In genomic region chr4:134594731-134595439, GRCm38 (mm10) we compare ENCODE assay signal across 12 mouse cellular contexts. TPM values are rescaled to one million over a fixed set of nuclear protein-coding genes. Genes with fewer than 3 reads are reported as not detected.
DNase-seq lines count a peak whose midpoint lies in the region; ATAC-seq and TF ChIP-seq lines count a peak whose summit lies in the region.
"Had no signal": no experiment of that assay in that cellular context is flagged by ENCODE, and none has a peak within 500 bp of the region (broad histone marks: within the 10 kb centered on the region; RNA-seq: fewer than 3 reads in every experiment).

No protein-coding gene starts in this region.

- TF ChIP-seq EP300 in CH12.LX (IDR thresholded peaks at IDR 0.05; ENCODE audit: low read length) = no peak

- no peak overlapping the region for H3K9ac ChIP-seq in liver, embryonic 16.5 days (ENCODE audit: low read depth, low read length)
- H3K9ac ChIP-seq in CH12.LX (ENCODE audit: insufficient read depth, low read depth) = no peak overlapping the region
- H3K9ac ChIP-seq in intestine, embryonic 16.5 days (ENCODE audit: low read depth, low read length) = no peak overlapping the region
- H3K9ac ChIP-seq: embryonic facial prominence, embryonic 13.5 days had no signal

- no peak for TF ChIP-seq CTCF in CH12.LX (conservative IDR thresholded peaks at IDR 0.05 in 1 of 2, IDR thresholded peaks at IDR 0.05 in 1 of 2; ENCODE audit: low read depth in 2 of 2, low read length in 2 of 2)

- no peak overlapping the region for H3K4me3 ChIP-seq in liver, embryonic 16.5 days (ENCODE audit: low read depth, low read length)
- H3K4me3 ChIP-seq in CH12.LX (replicated peaks in 1 of 3; ENCODE audit: low read depth in 2 of 3, low read length in 2 of 3, poor library complexity in 1 of 3) = no peak overlapping the region
- H3K4me3 ChIP-seq in intestine, embryonic 16.5 days (ENCODE audit: low read length) = no peak overlapping the region
- H3K4me3 ChIP-seq: embryonic facial prominence, embryonic 13.5 days had no signal

- no peaks in the 10 kb centered on the region for H3K27me3 ChIP-seq in liver, embryonic 16.5 days (ENCODE audit: control insufficient read depth, insufficient read depth, low read depth, low read length)
- no peaks in the 10 kb centered on the region for H3K27me3 ChIP-seq in CH12.LX (replicated peaks)
- no peaks in the 10 kb centered on the region for H3K27me3 ChIP-seq in intestine, embryonic 16.5 days (replicated peaks; ENCODE audit: control insufficient read depth, insufficient read depth, low read length)
- H3K27me3 ChIP-seq: embryonic facial prominence, embryonic 13.5 days had no signal

- no peak for TF ChIP-seq POLR2A in CH12.LX (IDR thresholded peaks at IDR 0.05; ENCODE audit: low read depth, low read length)

- dilution Hi-C loops in CH12.LX (cut with MboI; ENCODE audit: extremely low pct_ligation_motif_present, extremely low pct_unique_long_range_greater_than_20kb, low sequenced_read_pairs) = no loop called here

- no peaks in the 10 kb centered on the region; the same call in 1 of the 2 replicates for H3K4me1 ChIP-seq in liver, embryonic 16.5 days (ENCODE audit: control insufficient read depth, low read depth, low read length)
- H3K4me1 ChIP-seq in CH12.LX (ENCODE audit: control insufficient read depth in 1 of 2, insufficient read depth in 2 of 2) = peaks cover 0 to 35% of the 10 kb centered on the region in 2 experiments; a peak in 2 of 4 replicates
- H3K4me1 ChIP-seq in intestine, embryonic 16.5 days (ENCODE audit: control insufficient read depth, insufficient read depth, low read length) = peaks cover 6% of the 10 kb centered on the region

- in situ Hi-C loops in CH12.LX (cut with MboI; ENCODE audit: low pct_ligation_motif_present, low pct_unique_long_range_greater_than_20kb, low sequenced_read_pairs) = no loop called here

- no peak for ATAC-seq in liver, embryonic 16.5 days (ENCODE audit: low read depth)
- ATAC-seq in neutrophil, adult 5-6 weeks (ENCODE audit: extremely low read depth, insufficient number of reproducible peaks, low FRiP score, poor library complexity, severe bottlenecking) = peak; percentile 84
- no peak for ATAC-seq in intestine, embryonic 16.5 days
- ATAC-seq: inflammation-experienced regulatory T-cells, adult 6 months had no signal

- no peaks in the 10 kb centered on the region for H3K36me3 ChIP-seq in liver, embryonic 16.5 days (ENCODE audit: control insufficient read depth, insufficient read depth)
- H3K36me3 ChIP-seq in CH12.LX (replicated peaks in 1 of 2; ENCODE audit: control insufficient read depth in 1 of 2, insufficient read depth in 1 of 2, low read length in 1 of 2) = no peaks in the 10 kb centered on the region
- H3K36me3 ChIP-seq in intestine, embryonic 16.5 days (ENCODE audit: control insufficient read depth, insufficient read depth, low read length) = no peaks in the 10 kb centered on the region
- H3K36me3 ChIP-seq: embryonic facial prominence, embryonic 13.5 days had no signal

- TF ChIP-seq RAD21 in CH12.LX (IDR thresholded peaks at IDR 0.05; ENCODE audit: low read depth, low read length) = no peak

- DNase-seq in liver = no peak
- no peak for DNase-seq in CH12.LX (ENCODE audit: extremely low read depth)
- peak; percentile 50 for DNase-seq in lung, postnatal 36 days
- DNase-seq in thymus, postnatal 25 days = no peak
- DNase-seq: cerebellum, adult 11 months; gastrocnemius, postnatal 25 days had no signal

- H3K9me3 ChIP-seq in liver, embryonic 16.5 days (replicated peaks; ENCODE audit: control insufficient read depth, low read length) = no peaks in the 10 kb centered on the region
- peaks cover 6% of the 10 kb centered on the region for H3K9me3 ChIP-seq in CH12.LX (replicated peaks; ENCODE audit: low read length)
- no peaks in the 10 kb centered on the region for H3K9me3 ChIP-seq in intestine, embryonic 16.5 days (ENCODE audit: control insufficient read depth, low read length)
- H3K9me3 ChIP-seq: embryonic facial prominence, embryonic 13.5 days had no signal

- whole genome bisulfite sequencing in liver, embryonic 16.5 days (ENCODE audit: insufficient replicate concordance) = 61% methylated on average over 10 of the region's 10 CpGs
- WGBS in intestine, embryonic 16.5 days = 89% methylated on average over 10 of the region's 10 CpGs

- no peak overlapping the region for H3K4me2 ChIP-seq in liver, embryonic 16.5 days (ENCODE audit: low read depth, low read length)
- no peak overlapping the region for H3K4me2 ChIP-seq in CH12.LX (ENCODE audit: insufficient read depth, low read depth, poor library complexity, severe bottlenecking)
- H3K4me2 ChIP-seq in intestine, embryonic 16.5 days (ENCODE audit: low read depth, low read length) = no peak overlapping the region
- H3K4me2 ChIP-seq: embryonic facial prominence, embryonic 13.5 days; heart, embryonic 11.5 days had no signal

- 0 out of 2 replicates have a peak overlapping the region, but pooled peaks have one; percentile 61 for H3K27ac ChIP-seq in liver, embryonic 16.5 days (ENCODE audit: low read length)
- no peak overlapping the region for H3K27ac ChIP-seq in CH12.LX (ENCODE audit: insufficient read depth, low read depth)
- H3K27ac ChIP-seq in intestine, embryonic 16.5 days (ENCODE audit: low read length) = no peak overlapping the region
- H3K27ac ChIP-seq: embryonic facial prominence, embryonic 13.5 days had no signal

- H3K79me2 ChIP-seq in CH12.LX (replicated peaks; ENCODE audit: control insufficient read depth, extremely low read depth, insufficient read depth, poor library complexity, severe bottlenecking) = no peaks in the 10 kb centered on the region

TF ChIP-seq in CH12.LX, 34 proteins besides CTCF, POLR2A, EP300 and RAD21:
- TF ChIP-seq RCOR1 (conservative IDR thresholded peaks at IDR 0.05; ENCODE audit: low read depth, low read length) (no peak), ELF1 (IDR thresholded peaks at IDR 0.05; ENCODE audit: low read depth, low read length) (0 out of 2 replicates have a peak, but pooled peaks have one; percentile 28), PAX5 (IDR thresholded peaks at IDR 0.05; ENCODE audit: low read length) (no peak), KAT2A (IDR thresholded peaks at IDR 0.05; ENCODE audit: insufficient replicate concordance, low read length) (no peak), SIN3A (IDR thresholded peaks at IDR 0.05; ENCODE audit: low read length) (no peak), NELFE (IDR thresholded peaks at IDR 0.05; ENCODE audit: low read depth, low read length) (no peak)

RNA-seq across cellular contexts. Expression of gene Selenon, which starts 42.9 kb away (rescaled TPM):
- 1.3 TPM in 2 replicates for polyA plus RNA-seq in liver, embryonic 16.5 days (2015; fragmentation: Nextera tagmentation; extraction: Ambion mirVana)
- total RNA-seq in CH12.LX (2012; rRNA removed) (0.38 and 0.64 TPM in 2 replicates), CH12.LX (2014; rRNA removed) (0.24 and 0.27 TPM in 2 replicates)
- 0.65 and 1.0 TPM in 2 replicates for polyA plus RNA-seq in CH12.LX (2012; ENCODE audit: insufficient read length, low read depth)
- 44.2 and 44.3 TPM in 2 replicates for total RNA-seq in neutrophil, adult 5-6 weeks (2017)
- polyA plus RNA-seq in intestine, embryonic 16.5 days (2015; fragmentation: Nextera tagmentation; extraction: Ambion mirVana) = 4.7 and 5.5 TPM in 2 replicates

RNA-seq across cellular contexts. Expression of gene Mtfr1l, which starts 59.7 kb away (rescaled TPM):
- polyA plus RNA-seq in liver, embryonic 16.5 days (2015; fragmentation: Nextera tagmentation; extraction: Ambion mirVana) = 36.2 and 36.4 TPM in 2 replicates
- total RNA-seq in CH12.LX (2012; rRNA removed) = 16.2 and 19.5 TPM in 2 replicates
- total RNA-seq in CH12.LX (2014; rRNA removed) = 27.8 and 34.0 TPM in 2 replicates
- polyA plus RNA-seq in CH12.LX (2012; ENCODE audit: insufficient read length, low read depth) = 33.2 and 36.5 TPM in 2 replicates
- 37.7 and 39.2 TPM in 2 replicates for total RNA-seq in neutrophil, adult 5-6 weeks (2017)
- 97.1 and 97.5 TPM in 2 replicates for polyA plus RNA-seq in intestine, embryonic 16.5 days (2015; fragmentation: Nextera tagmentation; extraction: Ambion mirVana)
